Mouse (Mus musculus): Measurements from ENCODE around the gene Fam43b. TPM values are rescaled to one million over a fixed set of nuclear protein-coding genes. Genes with fewer than 3 reads are reported as not detected.

Gene Fam43b
- polyA plus RNA-seq, 1 experiment from 2014 or later, result 7.2 TPM

Other genes starting within 250 kb of the Fam43b start
- gene Hp1bp3, start 180.2 kb downstream of the Fam43b start, polyA plus RNA-seq (2015; fragmentation: Nextera tagmentation; extraction: Ambion mirVana), result 261 and 262 TPM in 2 replicates
- 5.9 and 6.8 TPM in 2 replicates for gene Sh2d5, start 146.1 kb downstream of the Fam43b start, polyA plus RNA-seq (2015; fragmentation: Nextera tagmentation; extraction: Ambion mirVana)
- gene Kif17, start 146.1 kb downstream of the Fam43b start, polyA plus RNA-seq (2015; fragmentation: Nextera tagmentation; extraction: Ambion mirVana), result 1.4 and 1.6 TPM in 2 replicates
- 178 and 183 TPM in 2 replicates for gene Ddost, start 91.8 kb downstream of the Fam43b start, polyA plus RNA-seq (2015; fragmentation: Nextera tagmentation; extraction: Ambion mirVana)
- 89.6 and 98.5 TPM in 2 replicates for gene Pink1, start 70.2 kb downstream of the Fam43b start, polyA plus RNA-seq (2015; fragmentation: Nextera tagmentation; extraction: Ambion mirVana)
- 1.4 and 2.2 TPM in 2 replicates for gene Cda, start 28.5 kb downstream of the Fam43b start, polyA plus RNA-seq (2015; fragmentation: Nextera tagmentation; extraction: Ambion mirVana)
- gene Mul1, start 38.1 kb upstream of the Fam43b start, polyA plus RNA-seq (2015; fragmentation: Nextera tagmentation; extraction: Ambion mirVana), result 18.5 and 19.0 TPM in 2 replicates
- 9.7 and 10.7 TPM in 2 replicates for gene Camk2n1, start 57.8 kb upstream of the Fam43b start, polyA plus RNA-seq (2015; fragmentation: Nextera tagmentation; extraction: Ambion mirVana)
- 0.74 and 1.2 TPM in 2 replicates for gene Vwa5b1, start 239.4 kb upstream of the Fam43b start, polyA plus RNA-seq (2015; fragmentation: Nextera tagmentation; extraction: Ambion mirVana)